Mouse (Mus musculus): ENCODE results near the gene BC049762.

- no peak for TF ChIP-seq E2F4 (IDR thresholded peaks at IDR 0.05; ENCODE audit: borderline replicate concordance, low read depth, low read length)
- no peak for TF ChIP-seq EP300 (IDR thresholded peaks at IDR 0.05; ENCODE audit: low read depth in 1 of 2, low read length in 2 of 2)
- TF ChIP-seq CTCF (IDR thresholded peaks at IDR 0.05 in 2 of 3, conservative IDR thresholded peaks at IDR 0.05 in 1 of 3; ENCODE audit: control insufficient read depth in 1 of 3, insufficient read depth in 1 of 3, low read depth in 2 of 3, low read length in 3 of 3, poor library complexity in 1 of 3, severe bottlenecking in 1 of 3) = no peak
- TF ChIP-seq POLR2A (IDR thresholded peaks at IDR 0.05; ENCODE audit: control insufficient read depth in 1 of 2, insufficient read depth in 1 of 2, low read depth in 1 of 2, low read length in 2 of 2, poor library complexity in 1 of 2) = no peak
- TF ChIP-seq BHLHE40 (IDR thresholded peaks at IDR 0.05; ENCODE audit: borderline replicate concordance, low read depth, low read length) = no peak
- TF ChIP-seq USF1 (IDR thresholded peaks at IDR 0.05; ENCODE audit: low read depth, low read length) = no peak
- no peak for TF ChIP-seq POLR2AphosphoS2 (IDR thresholded peaks at IDR 0.05; ENCODE audit: low read length)
- no peak for TF ChIP-seq USF2 (IDR thresholded peaks at IDR 0.05; ENCODE audit: borderline replicate concordance in 1 of 2, insufficient read depth in 1 of 2, low read depth in 1 of 2, low read length in 2 of 2)
- TF ChIP-seq MXI1 (IDR thresholded peaks at IDR 0.05; ENCODE audit: low read depth, low read length) = no peak
- no peak for TF ChIP-seq TCF12 (IDR thresholded peaks at IDR 0.05; ENCODE audit: low read depth, low read length)
- no peak for TF ChIP-seq ELF1 (IDR thresholded peaks at IDR 0.05; ENCODE audit: low read depth, low read length)
- TF ChIP-seq GABPA (IDR thresholded peaks at IDR 0.05; ENCODE audit: low read depth, low read length) = no peak
- no peak for TF ChIP-seq POLR2AphosphoS5 (IDR thresholded peaks at IDR 0.05; ENCODE audit: borderline replicate concordance, low read depth, low read length)
These were observed 27.5 kb upstream of the BC049762 start for GRCm38 (mm10) chr11:51290066-51290955.
